Mouse (Mus musculus) macrophage (primary cell): ENCODE results near the gene Trpm2. TPM values are rescaled to one million over a fixed set of nuclear protein-coding genes. Genes with fewer than 3 reads are reported as not detected.
A peak's percentile ranks its signal among the peaks of the same experiment; 100 is the strongest.

Experiments used
- H3K27ac ChIP-seq: fragments of 350-480 bp; formaldehyde crosslinking; 2 replicates; pipeline ENCODE4 v1.9.0; 2021
- H3K36me3 ChIP-seq: fragments of 350-480 bp; formaldehyde crosslinking; 2 replicates; pipeline ENCODE4 v1.9.0; 2021; ENCODE audit errors: inconsistent target
- H3K4me3 ChIP-seq: fragments of 350-480 bp; formaldehyde crosslinking; 2 replicates; pipeline ENCODE4 v1.9.0; 2021; ENCODE audit errors: inconsistent target
- H3K79me2 ChIP-seq: fragments of 350-480 bp; formaldehyde crosslinking; 2 replicates; pipeline ENCODE4 v1.9.0; 2021; ENCODE audit errors: inconsistent target
- WGBS: methylation state at CpG from one replicate; pipeline ENCODE4 v1.1.7; 2026; ENCODE audit warnings: inconsistent platforms; ENCODE audit not compliant: missing documents; 5-methylcytosine and 5-hydroxymethylcytosine counted together
- polyA plus RNA-seq: library from polyadenylated mRNA; stranded (reverse); fragments of 250-400 nt; gene quantifications from 3 replicates; pipeline ENCODE4 v1.2.4, GENCODE M21; 2018; ENCODE audit warnings: inconsistent platforms

Gene Trpm2
- polyA plus RNA-seq, 1 experiment from 2014 or later, result 2.6 TPM

DNA sequence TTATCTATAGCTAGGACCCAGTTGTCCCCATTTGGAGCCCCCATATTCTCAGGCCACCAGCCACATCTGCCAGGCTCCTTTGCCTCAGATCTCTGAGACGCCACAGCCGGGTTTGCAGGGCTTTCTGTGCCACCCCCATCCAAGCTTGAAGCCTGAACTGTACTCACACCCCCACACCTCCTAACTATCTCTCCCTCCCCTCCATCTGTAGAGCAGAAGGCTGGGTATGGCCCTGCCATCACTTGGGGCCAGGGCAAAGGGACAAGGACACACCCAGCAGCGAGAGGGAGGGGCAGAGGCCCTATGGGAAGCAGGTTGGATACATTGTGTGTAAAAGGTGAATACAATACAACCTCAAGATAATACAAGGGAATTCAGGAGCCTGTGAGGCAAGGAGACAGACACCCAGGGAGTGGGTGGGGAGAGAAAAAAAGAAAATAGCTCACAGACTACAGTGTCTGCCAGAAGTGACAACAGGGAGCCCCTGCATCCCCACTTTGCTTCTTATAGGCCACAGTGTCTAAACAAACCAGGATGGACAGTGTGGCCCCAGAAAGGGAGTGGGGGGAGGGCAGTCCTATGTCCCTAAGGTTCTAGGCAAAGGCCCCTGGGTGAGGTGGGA is 34.2 kb upstream of the Trpm2 start:
- peaks cover 31% of the 10 kb centered on the region for H3K36me3 ChIP-seq
- 100% methylated on average over 3 of the region's 3 CpGs for WGBS
- no peak overlapping the region for H3K4me3 ChIP-seq
- no peak overlapping the region for H3K27ac ChIP-seq
- peaks cover 59% of the 10 kb centered on the region for H3K79me2 ChIP-seq

DNA sequence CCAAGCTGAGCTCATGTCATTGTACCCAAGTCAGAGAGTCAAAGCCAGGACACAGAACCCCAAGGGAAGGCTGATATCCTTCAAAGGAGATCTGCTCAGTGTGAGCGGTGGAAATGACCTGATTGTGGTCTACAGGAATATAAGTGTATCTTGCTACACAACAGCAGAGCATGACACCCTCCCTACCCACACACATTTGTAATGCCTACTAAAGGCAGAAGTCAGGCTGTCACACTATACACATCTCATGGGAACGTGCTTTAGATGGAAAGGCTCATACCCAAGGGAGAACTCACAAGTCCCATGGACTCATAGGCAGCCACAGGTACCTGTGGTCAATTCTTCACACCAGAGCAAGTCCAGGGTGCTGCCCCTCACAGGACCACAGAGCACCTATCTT is 32.0 kb upstream of the Trpm2 start:
- 94% methylated on average over 2 of the region's 2 CpGs for WGBS
- no peak overlapping the region for H3K27ac ChIP-seq
- H3K4me3 ChIP-seq, result no peak overlapping the region
- H3K79me2 ChIP-seq, result peaks cover 41% of the 10 kb centered on the region
- peaks cover 50% of the 10 kb centered on the region for H3K36me3 ChIP-seq

DNA sequence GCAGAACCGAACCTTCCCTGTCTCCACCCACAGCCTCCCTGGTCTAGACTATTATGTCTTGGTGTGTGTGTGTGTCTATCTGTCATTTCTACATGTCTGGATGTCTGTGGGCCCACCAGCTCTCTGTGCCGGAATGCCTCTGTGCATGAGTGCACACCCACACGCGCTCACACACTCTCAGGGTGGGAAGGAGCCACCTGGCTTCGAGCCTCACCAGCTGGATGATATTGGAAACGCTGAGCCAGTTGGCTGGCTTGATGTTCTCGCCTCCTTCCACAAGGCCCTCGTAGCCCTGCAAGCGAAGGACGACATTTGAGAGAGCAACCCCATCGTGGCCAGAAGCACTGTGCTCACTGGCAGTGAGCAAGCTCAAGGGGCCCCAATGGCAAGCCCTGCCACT is 31.4 kb upstream of the Trpm2 start:
- WGBS, result 97% methylated on average over 11 of the region's 11 CpGs
- H3K79me2 ChIP-seq, result peaks cover 36% of the 10 kb centered on the region
- no peak overlapping the region for H3K27ac ChIP-seq
- no peak overlapping the region for H3K4me3 ChIP-seq
- peaks cover 52% of the 10 kb centered on the region for H3K36me3 ChIP-seq

DNA sequence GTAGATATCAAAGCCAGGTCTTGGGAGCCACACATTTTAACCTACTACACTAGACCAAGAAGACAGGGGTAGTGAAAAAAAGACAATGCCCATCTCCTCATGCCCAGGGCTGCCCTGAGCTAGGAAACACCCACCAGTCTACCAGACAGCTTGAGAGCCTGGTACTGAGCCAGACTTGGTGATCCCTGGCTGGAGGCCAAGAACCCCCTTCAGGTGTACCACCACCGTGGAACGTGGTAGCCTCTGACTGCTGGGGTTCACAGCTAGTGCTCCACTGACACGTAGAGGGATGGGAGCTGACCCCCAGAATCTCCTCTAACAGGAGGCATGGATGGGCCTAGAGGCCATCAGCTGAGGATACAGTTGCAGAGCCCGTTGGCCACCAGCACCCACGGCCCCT is 29.8 kb upstream of the Trpm2 start:
- H3K79me2 ChIP-seq, result peaks cover 20% of the 10 kb centered on the region
- whole genome bisulfite sequencing, result 94% methylated on average over 5 of the region's 5 CpGs
- H3K4me3 ChIP-seq, result no peak overlapping the region
- H3K27ac ChIP-seq, result no peak overlapping the region
- peaks cover 61% of the 10 kb centered on the region for H3K36me3 ChIP-seq

DNA sequence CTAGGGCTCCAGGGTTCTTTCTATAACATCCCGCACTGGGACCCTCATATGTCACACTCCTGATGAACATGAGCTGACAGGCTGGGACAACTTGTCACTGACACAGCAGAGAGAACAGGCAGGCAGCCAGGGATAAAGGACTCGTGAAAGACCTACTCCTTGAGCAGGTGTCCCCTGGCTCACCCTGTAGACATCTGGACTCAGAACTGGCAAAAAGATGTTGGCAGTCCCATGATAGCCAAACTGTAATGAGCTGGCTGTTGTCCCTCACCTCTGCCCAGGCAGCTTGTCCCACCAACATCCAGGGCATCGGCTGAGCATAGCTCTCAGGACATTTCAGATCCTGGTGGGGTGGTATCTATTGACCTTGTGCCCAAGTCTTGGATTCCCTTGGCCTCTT is 25.3 kb upstream of the Trpm2 start:
- WGBS, result 95% methylated on average over 3 of the region's 3 CpGs
- H3K4me3 ChIP-seq, result no peak overlapping the region
- no peak overlapping the region for H3K27ac ChIP-seq
- H3K36me3 ChIP-seq, result peaks cover 76% of the 10 kb centered on the region
- H3K79me2 ChIP-seq, result no peaks in the 10 kb centered on the region

DNA sequence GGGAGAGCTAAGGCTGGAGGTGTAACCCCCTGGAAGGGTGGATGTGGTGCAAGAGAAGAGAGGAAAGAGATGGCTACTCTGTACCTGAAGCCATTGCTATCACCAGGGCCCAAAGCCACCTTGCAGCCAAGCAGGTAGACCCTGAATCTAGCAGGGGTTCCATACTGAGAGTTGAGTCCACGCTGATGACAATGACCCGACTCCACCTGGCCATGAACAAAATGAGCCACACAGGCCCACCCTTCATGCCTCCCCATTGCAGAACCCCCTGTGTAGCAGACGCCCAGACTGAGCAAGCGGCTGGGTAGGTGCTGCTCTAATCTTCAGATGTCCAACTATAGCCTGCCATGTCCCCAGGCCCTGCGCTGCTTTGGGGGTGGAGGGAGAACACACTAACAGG is 15.4 kb upstream of the Trpm2 start:
- Histone ChIP-seq H3K27ac (no peak overlapping the region), H3K4me3 (no peak overlapping the region), H3K36me3 (peaks cover 36% of the 10 kb centered on the region), H3K79me2 (no peaks in the 10 kb centered on the region)
- 91% methylated on average over 5 of the region's 5 CpGs for WGBS

DNA sequence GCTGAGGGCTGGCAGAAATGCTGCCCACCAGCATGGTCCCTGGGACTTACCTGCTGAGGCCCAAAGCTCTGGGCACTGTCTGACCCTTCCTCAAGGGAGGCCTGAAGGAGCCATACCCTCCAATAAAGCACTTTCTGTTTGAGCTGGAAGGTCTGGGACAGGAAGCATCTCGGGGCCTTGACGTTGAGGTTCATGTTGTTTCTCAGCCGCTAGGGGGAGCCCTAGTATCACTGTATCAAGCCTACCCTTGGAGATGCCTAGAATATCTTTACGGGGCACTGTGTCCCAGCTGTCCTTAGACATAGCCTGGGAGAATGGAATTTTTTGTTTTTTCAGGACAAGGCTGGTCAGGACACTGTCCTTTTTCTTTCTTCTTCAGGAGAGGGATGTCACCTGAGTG is 14.3 kb upstream of the Trpm2 start:
- Histone ChIP-seq H3K36me3 (peaks cover 25% of the 10 kb centered on the region), H3K27ac (no peak overlapping the region), H3K4me3 (no peak overlapping the region), H3K79me2 (no peaks in the 10 kb centered on the region)
- 2% methylated on average over 4 of the region's 4 CpGs for WGBS

DNA sequence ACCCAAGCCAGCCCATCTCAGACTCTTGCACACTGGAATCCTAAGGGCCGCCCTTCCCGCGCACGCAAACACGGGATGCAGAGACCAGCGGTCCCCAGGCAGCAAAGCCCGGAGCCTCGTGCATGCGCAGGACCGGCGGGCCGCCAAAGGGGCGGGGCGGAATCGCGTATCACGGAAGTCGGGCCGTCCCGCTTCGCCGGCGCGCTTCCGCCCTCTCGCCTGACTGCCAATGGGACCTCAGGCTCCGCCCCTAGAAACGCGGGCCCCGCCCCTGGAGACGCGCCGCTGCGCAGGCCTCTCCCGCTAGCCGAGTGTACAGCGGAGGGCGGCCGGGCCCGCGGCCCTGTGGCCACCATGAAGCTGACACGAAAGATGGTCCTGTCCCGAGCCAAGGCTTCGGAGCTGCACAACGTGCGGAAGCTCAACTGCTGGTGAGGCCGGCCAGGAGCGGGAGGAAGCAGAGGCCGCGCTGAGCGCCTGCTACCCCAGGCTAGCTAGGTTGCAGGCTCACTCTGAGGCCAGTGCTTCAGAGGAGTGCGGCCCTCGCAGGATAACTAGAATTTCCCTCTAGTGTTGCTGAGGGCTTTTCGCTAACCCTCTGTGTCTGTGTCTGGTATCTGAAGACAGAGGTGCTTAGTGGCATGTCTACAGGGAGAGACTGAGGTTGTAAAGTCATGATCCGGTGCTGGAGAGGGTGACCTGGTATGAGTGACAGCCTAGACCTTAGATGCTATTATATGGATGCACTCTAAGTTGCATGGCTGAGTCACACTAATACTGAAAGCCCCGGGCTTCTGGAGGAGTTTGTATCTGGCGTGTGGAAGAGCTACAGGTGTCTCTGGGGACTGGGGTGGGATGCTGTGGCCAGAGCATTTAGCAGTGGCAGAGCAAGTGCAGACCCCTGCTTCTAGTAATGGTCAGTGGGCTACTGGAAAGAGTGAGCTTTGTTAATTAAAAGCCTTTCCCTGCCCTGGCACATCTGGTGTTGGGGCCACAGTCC is 8.3 kb upstream of the Trpm2 start, which contains the start of gene 1810043G02Rik:
Gene 1810043G02Rik, plus strand, starts transcription at position 174 of the 1,000 bp plus-strand sequence.
- Histone ChIP-seq H3K4me3 (peak within 1 kb of the TSS; percentile 52), H3K79me2 (no peaks in the 10 kb centered on the region), H3K27ac (peak within 1 kb of the TSS; percentile 35; the same call in 1 of the 2 replicates), H3K36me3 (no peaks in the 10 kb centered on the region)
- WGBS, result 2% methylated on average over 57 of the region's 57 CpGs

DNA sequence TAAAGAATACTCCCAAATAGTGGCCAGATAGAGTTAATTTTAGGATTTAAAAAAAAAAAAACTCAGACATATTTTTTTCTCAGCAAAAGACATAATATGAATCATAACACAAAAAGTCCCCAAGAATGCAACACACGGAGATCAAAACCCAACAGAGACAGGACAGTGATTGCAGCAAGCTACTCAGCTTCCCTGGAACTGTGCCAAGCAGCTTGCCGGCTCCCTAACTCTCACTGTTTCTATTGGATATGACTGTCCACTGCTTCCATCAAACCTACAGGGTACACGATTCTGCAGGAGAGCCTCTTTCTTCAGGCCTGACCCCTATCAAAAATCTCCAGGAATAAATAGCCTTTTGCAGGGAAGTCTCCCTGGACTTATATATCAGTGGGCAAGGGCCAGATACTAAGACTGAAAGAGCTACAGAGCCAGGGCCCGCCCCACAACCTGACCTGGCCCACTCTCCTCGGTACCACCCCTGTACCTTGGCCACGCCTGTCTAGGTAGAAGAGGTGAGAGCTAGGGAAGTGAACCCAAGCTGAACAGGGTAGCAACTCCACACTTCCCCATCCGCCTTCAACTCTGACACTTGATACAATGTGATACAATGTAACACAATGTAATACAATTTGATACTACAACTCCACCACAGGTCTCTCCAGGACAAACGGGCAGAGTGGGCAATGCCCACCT is 6.2 kb upstream of the Trpm2 start:
- Histone ChIP-seq H3K27ac (no peak overlapping the region), H3K79me2 (no peaks in the 10 kb centered on the region), H3K36me3 (no peaks in the 10 kb centered on the region), H3K4me3 (no peak overlapping the region)
- 74% methylated on average over 7 of the region's 8 CpGs for WGBS

DNA sequence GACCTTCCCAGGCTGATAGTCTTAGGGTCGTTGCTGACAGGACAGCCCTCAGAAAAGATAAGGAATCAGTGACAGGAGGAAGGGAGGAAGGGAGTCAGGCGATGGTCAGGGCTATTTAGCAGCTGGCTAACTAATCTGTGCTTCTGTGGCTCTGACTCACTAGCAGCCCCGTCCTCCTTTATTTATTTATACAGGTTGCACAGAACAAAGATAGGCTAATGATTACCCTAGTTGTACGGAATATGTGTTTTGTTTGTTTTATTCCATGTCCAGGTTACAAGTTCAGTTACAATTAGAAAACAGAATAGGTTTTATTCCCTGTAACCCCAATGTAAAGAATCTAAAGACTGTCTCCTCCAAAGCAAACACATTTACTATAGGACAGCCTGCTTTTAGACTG is 5.3 kb upstream of the Trpm2 start:
- no peak overlapping the region for H3K27ac ChIP-seq
- WGBS, result 87% methylated on average over 4 of the region's 4 CpGs

DNA sequence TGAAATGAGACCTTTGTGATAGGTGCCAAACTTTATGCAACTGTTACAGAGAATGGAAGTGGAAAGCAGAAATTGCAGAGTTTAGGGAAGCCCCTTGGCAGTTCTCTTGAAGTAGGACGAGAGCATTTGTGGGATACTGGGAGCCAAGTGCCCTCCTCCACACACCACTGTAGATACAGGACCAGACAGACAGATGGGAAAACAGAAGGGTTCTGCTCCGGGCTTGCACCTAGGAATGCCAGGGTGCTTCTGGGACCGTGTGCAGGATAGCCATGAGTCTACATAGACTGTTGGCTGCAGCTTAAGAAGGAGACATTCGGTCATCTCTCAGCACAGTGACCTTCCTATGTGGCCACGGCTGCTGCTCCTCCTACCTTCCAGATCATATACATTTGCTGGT is 4.4 kb upstream of the Trpm2 start:
- 85% methylated on average over 5 of the region's 5 CpGs for WGBS
- Histone ChIP-seq H3K79me2 (no peaks in the 10 kb centered on the region), H3K36me3 (no peaks in the 10 kb centered on the region), H3K27ac (0 out of 2 replicates have a peak overlapping the region, but pooled peaks have one; percentile 5), H3K4me3 (no peak overlapping the region)

More for the DNA sequence above, 5.3 kb upstream of the Trpm2 start:
- H3K79me2 ChIP-seq, result no peaks in the 10 kb centered on the region
- no peaks in the 10 kb centered on the region for H3K36me3 ChIP-seq
- no peak overlapping the region for H3K4me3 ChIP-seq

DNA sequence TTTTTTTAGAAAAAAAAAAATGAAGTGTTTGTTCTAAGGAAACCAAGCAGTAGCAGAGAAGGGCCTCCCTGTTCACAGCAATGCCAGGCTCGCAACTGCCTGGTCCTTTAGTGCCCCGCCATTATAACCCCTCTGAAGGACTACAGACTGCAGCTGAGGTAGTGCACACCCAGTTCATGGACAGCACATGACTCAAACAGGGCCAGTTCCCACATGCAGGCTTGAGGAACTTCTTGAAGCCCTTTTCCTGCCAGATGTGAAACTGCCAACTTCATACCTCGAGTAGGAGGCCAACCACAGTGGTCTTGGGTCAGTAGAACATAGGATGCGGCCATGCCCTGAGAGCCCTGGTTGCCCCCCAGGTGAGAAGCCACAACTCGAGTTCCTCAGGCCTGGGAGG is 4.0 kb upstream of the Trpm2 start:
- H3K79me2 ChIP-seq, result no peaks in the 10 kb centered on the region
- H3K36me3 ChIP-seq, result no peaks in the 10 kb centered on the region
- peak overlapping the region; percentile 5; the same call in 1 of the 2 replicates for H3K27ac ChIP-seq
- no peak overlapping the region for H3K4me3 ChIP-seq
- WGBS, result 25% methylated on average over 5 of the region's 5 CpGs

DNA sequence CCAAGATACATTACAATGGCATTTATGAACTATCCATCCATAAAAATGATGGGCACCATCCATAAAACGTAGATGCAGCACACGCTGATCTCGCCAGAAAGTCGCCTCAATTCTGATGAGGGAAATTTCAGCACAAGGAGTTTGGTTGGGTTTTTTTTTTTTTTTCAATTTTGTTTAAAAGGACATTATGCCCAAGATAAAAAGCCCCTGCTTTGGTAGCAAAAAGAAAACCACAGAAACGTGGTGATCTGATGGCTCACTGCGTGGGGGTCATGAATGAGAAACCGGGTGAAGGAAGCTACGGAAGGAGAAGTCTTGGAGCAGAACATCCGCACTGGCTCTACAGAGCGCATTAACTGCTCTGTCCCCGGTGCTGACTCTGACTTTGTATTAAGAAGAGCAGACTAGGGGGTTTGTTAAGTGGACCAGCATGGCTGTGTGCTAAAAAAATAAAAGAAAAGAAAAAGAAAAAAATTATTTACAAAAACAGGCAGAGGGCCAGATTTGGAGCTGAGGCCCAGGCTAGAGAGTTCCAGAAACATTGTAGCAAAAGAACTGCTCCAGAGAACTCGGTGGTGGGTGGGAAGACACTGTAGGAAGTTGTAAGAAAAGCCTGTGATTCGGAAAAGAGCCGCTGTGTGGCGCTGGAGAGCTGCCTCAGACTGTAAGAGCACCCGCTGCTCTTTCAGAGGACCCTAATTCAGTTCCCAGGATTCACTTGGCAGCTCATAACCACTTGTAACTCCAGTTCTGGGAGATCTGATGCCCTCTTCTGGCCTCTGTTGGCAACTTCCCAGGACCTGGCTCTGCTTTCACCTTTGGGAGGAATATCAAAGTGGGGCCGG is 1.6 kb upstream of the Trpm2 start:
- Histone ChIP-seq H3K27ac (peak overlapping the region; percentile 95), H3K4me3 (no peak overlapping the region), H3K36me3 (no peaks in the 10 kb centered on the region), H3K79me2 (no peaks in the 10 kb centered on the region)
- WGBS, result 50% methylated on average over 17 of the region's 17 CpGs

DNA sequence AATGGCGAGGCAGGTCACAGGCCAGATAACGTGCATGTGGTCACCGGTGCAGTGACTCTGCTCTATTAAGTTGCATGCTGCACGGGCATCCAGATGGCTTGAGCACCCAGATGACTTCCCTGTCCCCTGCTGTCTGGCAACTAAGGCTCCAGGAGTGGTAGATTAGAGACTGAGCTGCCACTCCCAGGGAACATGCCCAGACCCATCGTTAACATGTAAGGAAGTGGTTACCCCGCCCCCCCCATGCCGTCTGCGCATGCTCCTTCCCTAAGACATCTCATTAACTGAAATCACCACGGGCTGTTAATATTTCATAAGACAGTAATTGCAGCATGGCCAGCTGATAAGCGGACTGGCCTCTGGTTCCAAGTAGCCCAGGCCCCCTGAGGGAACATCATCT is 828 bp upstream of the Trpm2 start:
- 3% methylated on average over 10 of the region's 10 CpGs for WGBS
- Histone ChIP-seq H3K79me2 (no peaks in the 10 kb centered on the region), H3K36me3 (no peaks in the 10 kb centered on the region), H3K27ac (peak overlapping the region; percentile 95), H3K4me3 (no peak overlapping the region)
